Mouse (Mus musculus) splenic B cell, adult 2 months (primary cell): ENCODE results near the gene Flt1.

Experiments
- DNase-seq: peaks from one replicate; pipeline ENCODE4 v3.0.0-alpha.2; 2011; ENCODE audit warnings: low read depth, low spot score
- H3K27me3 ChIP-seq: 2 replicates; pipeline ENCODE4 v1.6.1; 2012; ENCODE audit warnings: mild to moderate bottlenecking, low read length, moderate library complexity, mixed read lengths; ENCODE audit not compliant: control insufficient read depth, poor library complexity, insufficient read depth, severe bottlenecking
- H3K36me3 ChIP-seq: 2 replicates; pipeline ENCODE4 v1.6.1; 2012; ENCODE audit warnings: mild to moderate bottlenecking, low read length, moderate library complexity, mixed read lengths; ENCODE audit not compliant: control insufficient read depth, poor library complexity, insufficient read depth, severe bottlenecking

The Flt1 gene

GRCm38 (mm10) chr5:147659909-147660308, 65.9 kb downstream of the Flt1 start:
- Histone ChIP-seq H3K27me3 (no peaks in the 10 kb centered on the region), H3K36me3 (no peaks in the 10 kb centered on the region)
- no peak for DNase-seq

GRCm38 (mm10) chr5:147657882-147658855, 67.6 kb downstream of the Flt1 start:
- H3K36me3 ChIP-seq, result no peaks in the 10 kb centered on the region
- no peaks in the 10 kb centered on the region for H3K27me3 ChIP-seq
- no peak for DNase-seq

DNA sequence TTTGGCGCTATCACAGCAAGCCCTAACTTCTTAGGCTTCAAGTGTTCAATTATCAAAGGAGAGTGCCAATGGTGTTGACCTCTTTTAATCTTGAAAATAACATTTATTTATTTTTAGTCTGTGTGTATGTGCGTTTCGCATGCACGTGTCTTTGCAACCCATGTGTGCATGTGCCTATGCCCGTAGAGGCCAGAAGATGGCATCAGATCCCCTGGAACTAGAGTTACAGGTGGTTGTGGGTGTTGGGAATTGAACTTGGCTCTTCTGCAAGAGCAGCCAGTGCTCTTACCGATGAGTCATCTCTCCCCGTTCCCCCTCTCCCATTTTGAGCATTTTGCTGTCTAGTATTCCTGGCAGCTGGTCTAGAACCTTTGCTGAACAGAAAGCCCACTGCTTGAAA, 70.0 kb downstream of the Flt1 start:
- H3K36me3 ChIP-seq, result no peaks in the 10 kb centered on the region
- DNase-seq, result no peak
- H3K27me3 ChIP-seq, result no peaks in the 10 kb centered on the region

GRCm38 (mm10) chr5:147651233-147651632, 74.6 kb downstream of the Flt1 start:
- H3K36me3 ChIP-seq, result no peaks in the 10 kb centered on the region
- H3K27me3 ChIP-seq, result no peaks in the 10 kb centered on the region
- DNase-seq, result peak; percentile 23

- Histone ChIP-seq H3K36me3 (no peaks in the 10 kb centered on the region), H3K27me3 (no peaks in the 10 kb centered on the region)
- DNase-seq, result no peak
Measured at GRCm38 (mm10) chr5:147646351-147646929, 79.4 kb downstream of the Flt1 start.

DNA sequence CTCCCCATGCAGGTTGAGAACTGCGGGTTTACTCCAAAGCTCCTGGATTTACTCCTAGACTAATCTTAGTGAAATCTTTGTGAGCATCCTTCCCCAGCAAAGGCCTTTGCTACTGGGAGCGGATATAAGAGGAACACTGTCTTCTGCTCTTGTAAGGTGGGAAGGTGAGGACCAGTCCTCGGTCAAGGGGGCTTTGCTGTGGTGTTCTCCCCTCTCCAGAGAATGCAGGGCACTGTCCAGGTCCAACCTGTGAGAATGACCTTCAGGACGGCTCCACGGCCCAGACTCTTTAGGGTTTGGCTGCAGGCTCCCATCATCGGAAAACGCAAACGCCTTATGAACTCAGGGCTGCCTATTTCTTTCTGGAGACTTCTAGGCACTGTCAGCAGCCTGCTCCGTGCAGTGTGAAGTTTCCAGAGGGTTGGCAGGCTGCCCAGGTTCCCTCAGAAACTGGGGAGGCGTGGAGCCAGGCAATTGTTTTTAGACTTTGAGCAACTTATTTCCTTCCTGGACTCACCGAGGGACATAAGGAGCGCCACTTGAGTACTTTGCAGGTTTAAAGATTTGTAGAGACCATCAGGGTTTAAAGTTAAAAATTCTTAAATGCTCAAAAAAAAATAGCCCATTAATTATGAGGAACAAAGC, 80.7 kb downstream of the Flt1 start:
- Histone ChIP-seq H3K27me3 (no peaks in the 10 kb centered on the region), H3K36me3 (no peaks in the 10 kb centered on the region)
- DNase-seq, result no peak

- Histone ChIP-seq H3K27me3 (no peaks in the 10 kb centered on the region), H3K36me3 (no peaks in the 10 kb centered on the region)
- no peak for DNase-seq
Measured at GRCm38 (mm10) chr5:147641452-147641851, 84.4 kb downstream of the Flt1 start.

DNA sequence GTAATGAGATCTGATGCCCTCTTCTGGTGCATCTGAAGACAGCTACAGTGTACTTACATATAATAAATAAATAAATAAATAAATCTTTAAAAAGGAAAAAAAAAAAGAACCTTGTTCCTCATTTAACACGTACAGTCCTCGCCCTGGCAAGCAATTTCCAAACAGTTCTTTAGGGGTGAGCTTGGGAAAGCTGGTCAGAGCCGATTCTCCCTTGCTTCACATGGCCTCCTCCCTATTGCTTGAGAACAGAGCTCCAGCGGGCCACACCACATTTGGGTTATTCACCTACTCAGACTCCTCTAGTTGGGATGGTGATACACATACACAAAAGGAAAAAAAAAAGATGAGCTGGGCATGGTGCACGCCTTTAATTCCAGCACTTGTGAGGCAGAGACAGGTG, 85.9 kb downstream of the Flt1 start:
- Histone ChIP-seq H3K27me3 (no peaks in the 10 kb centered on the region), H3K36me3 (no peaks in the 10 kb centered on the region)
- no peak for DNase-seq

DNA sequence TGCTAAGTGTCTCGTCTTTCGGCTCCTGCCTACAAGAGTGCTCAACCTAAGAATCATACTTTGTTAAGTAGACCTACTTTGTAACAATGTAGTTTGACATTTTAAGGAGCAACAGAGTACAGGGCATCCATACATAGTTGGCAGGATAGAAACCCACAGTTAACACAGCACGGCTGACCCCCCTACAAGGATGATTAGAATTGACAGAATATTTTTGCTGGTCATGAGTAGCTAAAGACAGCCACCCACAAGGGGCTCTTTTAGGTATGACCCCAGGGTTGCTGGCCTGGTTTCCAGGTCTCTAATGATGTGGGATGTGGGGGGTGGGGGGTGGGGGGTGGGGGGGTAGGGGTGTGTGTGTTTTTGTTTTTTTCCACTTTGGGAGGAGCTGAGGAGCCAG, 89.1 kb downstream of the Flt1 start:
- no peaks in the 10 kb centered on the region for H3K27me3 ChIP-seq
- no peaks in the 10 kb centered on the region for H3K36me3 ChIP-seq

DNA sequence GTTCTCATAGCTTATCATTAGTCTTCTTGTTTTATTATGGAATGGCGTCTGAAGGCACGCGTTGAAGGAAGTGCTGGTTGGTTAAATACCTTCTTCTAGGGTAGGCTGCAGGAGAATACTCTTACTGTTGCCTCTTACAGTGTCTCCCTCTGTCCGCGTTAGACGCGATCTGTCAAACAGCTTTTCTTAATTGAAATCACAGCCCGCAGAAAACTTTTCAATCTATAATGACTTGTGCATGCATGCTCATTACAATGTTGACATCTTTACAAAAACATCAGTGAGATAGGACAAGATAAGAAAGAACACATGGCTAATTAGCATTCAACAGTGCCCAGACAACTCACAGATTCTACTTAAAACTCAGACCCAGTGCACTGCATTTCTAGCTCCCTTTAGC, 89.9 kb downstream of the Flt1 start:
- Histone ChIP-seq H3K27me3 (no peaks in the 10 kb centered on the region), H3K36me3 (no peaks in the 10 kb centered on the region)
- DNase-seq, result no peak

More for the DNA sequence above, 89.1 kb downstream of the Flt1 start:
- DNase-seq, result no peak

DNA sequence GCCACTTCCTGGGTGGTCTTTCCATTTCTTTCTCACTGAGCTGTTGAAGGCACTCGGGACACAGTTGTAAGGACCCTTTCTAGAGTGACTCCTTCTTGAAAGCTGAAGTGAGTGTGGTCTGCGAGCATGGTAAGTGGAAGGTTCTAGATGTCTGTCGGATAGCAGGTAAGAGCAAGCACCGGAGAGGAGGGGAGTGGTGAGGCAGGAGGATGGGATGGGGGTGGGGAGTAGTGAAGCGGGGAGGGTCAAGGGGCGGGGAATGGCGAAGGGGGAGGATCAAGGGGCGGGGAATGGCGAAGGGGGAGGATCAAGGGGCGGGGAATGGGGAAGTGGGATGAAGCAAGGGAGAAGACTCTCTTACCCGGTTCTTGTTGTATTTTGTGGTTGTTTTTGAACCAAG, 91.8 kb downstream of the Flt1 start:
- H3K36me3 ChIP-seq, result no peaks in the 10 kb centered on the region
- no peak for DNase-seq
- no peaks in the 10 kb centered on the region for H3K27me3 ChIP-seq

DNA sequence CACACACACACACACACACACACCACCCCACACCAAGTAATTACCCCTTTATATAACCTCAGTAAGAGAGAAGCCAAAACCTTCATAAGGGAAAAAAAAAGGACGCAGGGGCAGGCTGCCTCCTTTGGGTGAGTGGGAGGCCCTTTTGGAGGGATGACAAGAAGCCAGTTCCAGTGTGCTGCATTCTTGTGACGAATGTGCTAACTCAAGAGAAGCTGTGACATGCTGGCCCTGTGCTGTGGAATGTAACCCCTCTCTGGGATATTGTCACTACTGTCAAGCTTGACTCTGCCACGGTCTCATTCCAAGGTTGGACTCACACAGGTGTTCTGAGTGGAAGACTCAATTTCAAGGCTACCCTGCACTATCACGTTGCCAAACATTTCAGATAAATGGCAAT, 93.1 kb downstream of the Flt1 start:
- H3K27me3 ChIP-seq, result no peaks in the 10 kb centered on the region
- H3K36me3 ChIP-seq, result no peaks in the 10 kb centered on the region
- no peak for DNase-seq

GRCm38 (mm10) chr5:147630426-147631290, 95.2 kb downstream of the Flt1 start:
- no peaks in the 10 kb centered on the region for H3K36me3 ChIP-seq
- no peak for DNase-seq
- no peaks in the 10 kb centered on the region for H3K27me3 ChIP-seq

- Histone ChIP-seq H3K27me3 (no peaks in the 10 kb centered on the region), H3K36me3 (no peaks in the 10 kb centered on the region)
- no peak for DNase-seq
Measured at GRCm38 (mm10) chr5:147626944-147627343, 98.9 kb downstream of the Flt1 start.
